Mouse (Mus musculus) limb, embryonic 11.5 days (tissue): ENCODE data around the gene Qser1. TPM values are rescaled to one million over a fixed set of nuclear protein-coding genes. Genes with fewer than 3 reads are reported as not detected.
A peak's percentile ranks its signal among the peaks of the same experiment; 100 is the strongest.
"Not testable (repeated sequence)": the region's sequence is repeated elsewhere in the genome, so short reads cannot be mapped to it uniquely, and the experiment has no call there.

Experiments
- ATAC-seq: fragments of 200-750 bp; cut with Nextera tagmentation; 2 replicates; pipeline ENCODE4 v1.8.0; 2017; ENCODE audit warnings: low read depth; ENCODE audit not compliant: insufficient number of reproducible peaks, low FRiP score, low TSS enrichment
- DNase-seq: peaks from one replicate; pipeline ENCODE4 v3.0.0-alpha.2; 2015; ENCODE audit warnings: low spot score
- H3K27ac ChIP-seq: fragments of 300-500 bp; sonication (generic); replicated peaks from 2 replicates; pipeline ENCODE4 v1.5.1; 2014; ENCODE audit warnings: low read depth, mild to moderate bottlenecking, low read length
- H3K27me3 ChIP-seq: fragments of 300-500 bp; sonication (generic); 2 replicates; pipeline ENCODE4 v1.6.1; 2014; ENCODE audit warnings: mild to moderate bottlenecking, low read length, mixed read lengths; ENCODE audit not compliant: control insufficient read depth, insufficient read depth
- H3K36me3 ChIP-seq: fragments of 300-500 bp; sonication (generic); 2 replicates; pipeline ENCODE4 v1.6.1; 2014; ENCODE audit warnings: mild to moderate bottlenecking, low read length, moderate library complexity, mixed read lengths; ENCODE audit not compliant: control insufficient read depth, insufficient read depth
- H3K4me1 ChIP-seq: fragments of 300-500 bp; sonication (generic); 2 replicates; pipeline ENCODE4 v1.6.1; 2014; ENCODE audit warnings: low read length, mixed read lengths; ENCODE audit not compliant: control insufficient read depth, insufficient read depth
- H3K4me2 ChIP-seq: fragments of 300-500 bp; sonication (generic); 2 replicates; pipeline ENCODE4 v1.6.1; 2014; ENCODE audit warnings: low read depth, mild to moderate bottlenecking, moderate library complexity; ENCODE audit not compliant: severe bottlenecking
- H3K4me3 ChIP-seq: fragments of 300-500 bp; sonication (generic); 2 replicates; pipeline ENCODE4 v1.5.1; 2014; ENCODE audit warnings: low read depth, low read length
- H3K9ac ChIP-seq: fragments of 300-500 bp; sonication (generic); 2 replicates; pipeline ENCODE4 v1.6.1; 2014; ENCODE audit warnings: mild to moderate bottlenecking, low read length
- H3K9me3 ChIP-seq: fragments of 300-500 bp; sonication (generic); 2 replicates; pipeline ENCODE4 v1.6.1; 2016; ENCODE audit warnings: low read length; ENCODE audit not compliant: control insufficient read depth
- WGBS: fragments of 180-500 bp; shearing (Covaris S2); extraction: QIAGEN DNeasy Blood & Tissue Kit; methylation state at CpG from one replicate; pipeline ENCODE4 v1.1.7; 2014; 5-methylcytosine and 5-hydroxymethylcytosine counted together
- polyA plus RNA-seq: library from polyadenylated mRNA; unstranded; fragments of >200 nt; fragmentation: Nextera tagmentation; extraction: Ambion mirVana; gene quantifications from 2 replicates; pipeline ENCODE4 v1.2.1, GENCODE M21; 2014

The Qser1 gene
- polyA plus RNA-seq, 1 experiment from 2014 or later: 19.2 TPM

DNA sequence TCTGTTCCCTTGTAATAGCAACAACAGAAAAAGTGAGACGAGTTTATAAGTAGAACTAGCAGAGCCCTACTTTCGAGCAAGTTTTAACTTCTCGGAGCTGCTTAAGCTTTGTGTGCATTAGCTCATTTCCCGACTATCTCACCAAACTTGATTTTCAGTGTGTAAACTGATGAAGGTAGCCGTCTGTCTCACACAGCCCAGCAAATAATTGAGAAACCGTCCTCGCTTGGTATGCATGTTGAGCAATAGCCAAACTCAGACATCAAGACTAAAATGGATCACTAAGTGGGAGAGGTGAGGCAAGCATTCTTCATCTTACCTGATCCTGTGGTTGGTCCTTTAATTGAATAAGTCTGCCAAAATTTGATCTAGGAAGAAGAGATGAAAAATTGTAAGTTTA, 25.2 kb upstream of the Qser1 start:
- H3K4me2 ChIP-seq: no peak overlapping the region
- H3K9me3 ChIP-seq: no peaks in the 10 kb centered on the region
- H3K4me3 ChIP-seq: no peak overlapping the region
- H3K36me3 ChIP-seq: no peaks in the 10 kb centered on the region
- no peak for DNase-seq
- H3K4me1 ChIP-seq: 0 out of 2 replicates have a peak, but pooled peaks cover 3% of the 10 kb centered on the region
- H3K27me3 ChIP-seq: no peaks in the 10 kb centered on the region
- no peak overlapping the region for H3K9ac ChIP-seq
- H3K27ac ChIP-seq: no peak overlapping the region
- no peak for ATAC-seq
- 88% methylated on average over 7 of the region's 7 CpGs for WGBS

DNA sequence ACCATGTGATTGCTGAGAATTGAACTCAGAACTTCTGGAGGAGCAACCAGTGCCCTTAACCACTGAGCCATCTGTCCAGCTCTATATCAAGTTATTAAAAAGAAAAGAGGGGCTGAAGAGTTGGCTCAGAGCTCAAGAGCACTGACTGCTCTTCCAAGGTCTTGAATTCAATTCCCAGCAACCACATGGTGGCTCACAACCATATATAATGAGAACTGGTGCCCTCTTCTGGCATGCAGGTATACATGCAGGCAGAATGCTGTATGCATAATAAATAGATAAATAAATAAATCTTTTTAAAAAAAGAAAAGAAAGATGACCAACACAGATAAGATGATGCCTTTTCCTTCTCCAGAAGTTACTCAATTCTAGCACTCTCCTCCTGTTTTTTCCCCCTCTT, 24.4 kb upstream of the Qser1 start:
- Histone ChIP-seq H3K9ac (no peak overlapping the region), H3K36me3 (no peaks in the 10 kb centered on the region), H3K4me1 (no peaks in the 10 kb centered on the region), H3K4me2 (no peak overlapping the region), H3K4me3 (no peak overlapping the region), H3K27ac (no peak overlapping the region), H3K27me3 (no peaks in the 10 kb centered on the region), H3K9me3 (no peaks in the 10 kb centered on the region)
- ATAC-seq (no peak), DNase-seq (no peak)

GRCm38 (mm10) chr2:104832486-104832885, 15.9 kb upstream of the Qser1 start:
- no peaks in the 10 kb centered on the region for H3K4me1 ChIP-seq
- H3K4me2 ChIP-seq: no peak overlapping the region
- no peaks in the 10 kb centered on the region for H3K27me3 ChIP-seq
- no peak overlapping the region for H3K4me3 ChIP-seq
- no peaks in the 10 kb centered on the region for H3K36me3 ChIP-seq
- DNase-seq (no peak), ATAC-seq (no peak)
- WGBS: 89% methylated on average over 2 of the region's 2 CpGs
- no peaks in the 10 kb centered on the region for H3K9me3 ChIP-seq
- no peak overlapping the region for H3K9ac ChIP-seq
- H3K27ac ChIP-seq: no peak overlapping the region

DNA sequence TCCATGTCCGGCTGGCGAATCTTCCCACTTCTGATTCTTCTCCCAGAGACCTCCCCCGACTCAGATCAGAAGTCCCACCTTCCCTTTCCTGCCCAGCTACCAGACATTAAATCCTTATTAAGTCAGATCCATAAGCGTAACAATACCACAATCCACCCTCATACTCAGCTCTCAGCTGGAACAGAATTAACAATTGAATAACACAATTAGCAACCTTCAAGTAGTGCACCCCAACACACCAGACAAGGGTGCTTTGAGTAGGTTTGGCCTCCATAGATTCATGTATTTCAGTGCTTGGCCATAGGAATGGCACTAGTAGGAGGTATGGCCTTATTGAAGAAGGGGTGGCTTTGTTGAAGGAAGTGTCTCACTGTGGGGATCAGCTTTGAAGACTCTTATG, 9.6 kb upstream of the Qser1 start:
- no peak for ATAC-seq
- DNase-seq: no peak
- 84% methylated on average over 4 of the region's 4 CpGs for WGBS
- no peaks in the 10 kb centered on the region for H3K27me3 ChIP-seq
- H3K4me2 ChIP-seq: no peak overlapping the region
- no peaks in the 10 kb centered on the region for H3K9me3 ChIP-seq
- no peak overlapping the region for H3K27ac ChIP-seq
- H3K36me3 ChIP-seq: no peaks in the 10 kb centered on the region
- no peak overlapping the region for H3K9ac ChIP-seq
- H3K4me3 ChIP-seq: no peak overlapping the region
- no peaks in the 10 kb centered on the region for H3K4me1 ChIP-seq

DNA sequence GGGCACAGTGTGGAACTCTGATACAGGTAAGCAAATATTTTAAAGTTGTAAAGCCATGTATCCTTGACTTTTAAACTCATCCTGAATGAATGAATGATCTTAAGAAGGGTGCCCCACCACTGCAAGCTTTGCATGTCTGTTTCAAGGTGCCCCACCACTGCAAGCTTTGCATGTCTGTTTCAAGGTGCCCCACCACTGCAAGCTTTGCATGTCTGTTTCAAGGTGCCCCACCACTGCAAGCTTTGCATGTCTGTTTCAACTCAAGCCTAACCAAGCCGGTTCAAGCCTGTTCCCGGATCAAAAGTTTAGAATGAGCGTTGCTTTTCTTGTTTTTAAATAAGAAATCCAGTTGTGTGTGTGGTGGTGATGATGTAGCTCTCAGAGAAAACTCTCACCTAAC, 2.2 kb upstream of the Qser1 start:
- H3K4me2 ChIP-seq, DNase-seq, H3K27ac ChIP-seq, H3K9me3 ChIP-seq, H3K4me3 ChIP-seq, H3K27me3 ChIP-seq, H3K9ac ChIP-seq, H3K4me1 ChIP-seq, H3K36me3 ChIP-seq, ATAC-seq: not testable (repeated sequence)
- WGBS: 87% methylated on average over 3 of the region's 3 CpGs

- ATAC-seq (no peak), DNase-seq (no peak)
- 3% methylated on average over 15 of the region's 15 CpGs for WGBS
- H3K36me3 ChIP-seq: no peaks in the 10 kb centered on the region
- peak overlapping the region; percentile 82 for H3K4me2 ChIP-seq
- no peaks in the 10 kb centered on the region for H3K27me3 ChIP-seq
- no peaks in the 10 kb centered on the region for H3K9me3 ChIP-seq
- H3K27ac ChIP-seq: peak overlapping the region; percentile 98; the same call in 1 of the 2 replicates
- 0 out of 2 replicates have a peak, but pooled peaks cover 6% of the 10 kb centered on the region for H3K4me1 ChIP-seq
- H3K9ac ChIP-seq: peak overlapping the region; percentile 99
- H3K4me3 ChIP-seq: peak overlapping the region; percentile 98
These were observed 1.2 kb upstream of the Qser1 start for GRCm38 (mm10) chr2:104817555-104818330.

DNA sequence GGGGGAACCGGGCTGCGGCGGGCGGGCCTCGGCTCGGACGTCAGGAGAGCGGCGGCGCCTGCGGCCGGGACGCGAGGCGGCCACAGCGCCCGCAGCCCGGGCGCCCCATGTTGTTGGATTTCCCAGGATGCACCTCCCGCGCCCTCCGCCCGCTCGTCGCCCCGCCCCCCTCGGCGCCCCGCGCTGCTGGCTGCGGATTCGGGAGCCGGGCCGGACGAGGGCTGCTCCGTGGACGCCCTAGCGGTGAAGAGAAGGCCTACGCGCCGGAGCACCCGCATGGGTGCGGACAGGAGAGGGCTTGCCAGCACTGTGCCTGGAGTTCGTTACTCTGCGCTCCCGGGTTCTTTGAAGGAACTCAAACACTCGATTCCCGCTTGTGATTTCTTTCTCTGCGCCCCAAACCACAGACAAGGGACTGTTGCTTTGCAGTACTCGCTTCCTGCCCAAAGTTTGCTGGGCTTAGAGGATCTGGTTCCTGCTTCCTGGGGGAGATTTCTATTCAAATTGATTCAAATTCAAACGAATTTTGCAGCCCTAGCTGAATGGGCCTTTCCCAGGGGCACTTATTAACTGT, 393 bp upstream of the Qser1 start:
- Histone ChIP-seq H3K27ac (peak overlapping the region; percentile 98), H3K4me1 (0 out of 2 replicates have a peak, but pooled peaks cover 6% of the 10 kb centered on the region), H3K27me3 (no peaks in the 10 kb centered on the region), H3K9me3 (no peaks in the 10 kb centered on the region), H3K4me2 (peak overlapping the region; percentile 82), H3K9ac (peak overlapping the region; percentile 99), H3K36me3 (no peaks in the 10 kb centered on the region), H3K4me3 (peak overlapping the region; percentile 98)
- ATAC-seq: peak; percentile 94
- WGBS: under 1% methylated on average over 44 of the region's 51 CpGs
- DNase-seq: peak; percentile 96

GRCm38 (mm10) chr2:104815561-104816370, 794 bp downstream of the Qser1 start:
- under 1% methylated on average over 33 of the region's 33 CpGs for WGBS
- H3K9me3 ChIP-seq: no peaks in the 10 kb centered on the region
- H3K4me2 ChIP-seq: peak overlapping the region; percentile 82
- H3K27ac ChIP-seq: peak overlapping the region; percentile 98
- ATAC-seq (peak; percentile 31), DNase-seq (peak; percentile 74)
- H3K36me3 ChIP-seq: no peaks in the 10 kb centered on the region
- H3K27me3 ChIP-seq: no peaks in the 10 kb centered on the region
- H3K9ac ChIP-seq: peak overlapping the region; percentile 99
- H3K4me3 ChIP-seq: peak overlapping the region; percentile 98
- 0 out of 2 replicates have a peak, but pooled peaks cover 6% of the 10 kb centered on the region for H3K4me1 ChIP-seq
